In genomic region chr13:42866162-42866941, GRCm38 (mm10) we compare ENCODE assay signal across 8 mouse cellular contexts.
DNase-seq lines count a peak whose midpoint lies in the region; ATAC-seq lines count a peak whose summit lies in the region.

No protein-coding gene starts in this region.

- H3K9ac ChIP-seq in hindbrain, embryonic 16.5 days (ENCODE audit: low read depth, low read length): peak overlapping the region; percentile 41

- intact Hi-C loops in gastrocnemius, postnatal 14 days (cut with DNase I; ENCODE audit: low total_unique reads): no loop called here

- no peaks in the 10 kb centered on the region for H3K36me3 ChIP-seq in hindbrain, embryonic 16.5 days (ENCODE audit: control insufficient read depth, insufficient read depth, low read length)

- peak; percentile 53 to 82 for DNase-seq in adrenal gland, adult (ENCODE audit: inconsistent age in 2 of 2, low spot score in 1 of 2)
- peak; percentile 34 to 45 for DNase-seq in cerebellum, postnatal 4 days (ENCODE audit: low spot score in 2 of 2)
- peak; percentile 59 for DNase-seq in gastrocnemius, postnatal 14 days
- peak; percentile 51 for DNase-seq in left cerebral cortex, adult 11 months (ENCODE audit: low spot score)
- DNase-seq in lung, postnatal 25 days (ENCODE audit: low spot score): peak; percentile 57
- DNase-seq in retina, postnatal 1 day: peak; percentile 75

- peak overlapping the region; percentile 61 for H3K4me2 ChIP-seq in hindbrain, embryonic 16.5 days (ENCODE audit: low read length)

- peak overlapping the region; percentile 38 for H3K4me3 ChIP-seq in hindbrain, embryonic 16.5 days (ENCODE audit: low read length)

- H3K9me3 ChIP-seq in hindbrain, embryonic 16.5 days (ENCODE audit: control insufficient read depth, low read length): no peaks in the 10 kb centered on the region

- ATAC-seq in hindbrain, embryonic 16.5 days: peak; percentile 84
- ATAC-seq in erythroid progenitor cell, adult 5-6 weeks (replicated peaks; ENCODE audit: low FRiP score, poor library complexity, severe bottlenecking): no peak

- 4% methylated on average over 21 of the region's 21 CpGs for WGBS in hindbrain, embryonic 16.5 days

- H3K4me1 ChIP-seq in hindbrain, embryonic 16.5 days (ENCODE audit: control insufficient read depth, insufficient read depth, low read depth, low read length): peaks cover 8% of the 10 kb centered on the region; the same call in 1 of the 2 replicates

- H3K27ac ChIP-seq in hindbrain, embryonic 16.5 days (ENCODE audit: low read depth, low read length): no peak overlapping the region

- no peaks in the 10 kb centered on the region for H3K27me3 ChIP-seq in hindbrain, embryonic 16.5 days (replicated peaks; ENCODE audit: control insufficient read depth, insufficient read depth, low read length)
